Mouse (Mus musculus) embryo, embryonic 10 days (tissue): ENCODE measurements around the gene Myg1.

Experiments used
- DNase-seq: peaks from one replicate; pipeline ENCODE4 v3.0.0-alpha.2; 2015; ENCODE audit warnings: low spot score

The Myg1 gene

GRCm38 (mm10) chr15:102383671-102384070, 52.2 kb downstream of the Myg1 start:
- DNase-seq = no peak

- DNase-seq = no peak
Measured at GRCm38 (mm10) chr15:102386640-102387039, 55.1 kb downstream of the Myg1 start.
